14 mouse cellular contexts compared by ENCODE assay signal in the genomic region with DNA sequence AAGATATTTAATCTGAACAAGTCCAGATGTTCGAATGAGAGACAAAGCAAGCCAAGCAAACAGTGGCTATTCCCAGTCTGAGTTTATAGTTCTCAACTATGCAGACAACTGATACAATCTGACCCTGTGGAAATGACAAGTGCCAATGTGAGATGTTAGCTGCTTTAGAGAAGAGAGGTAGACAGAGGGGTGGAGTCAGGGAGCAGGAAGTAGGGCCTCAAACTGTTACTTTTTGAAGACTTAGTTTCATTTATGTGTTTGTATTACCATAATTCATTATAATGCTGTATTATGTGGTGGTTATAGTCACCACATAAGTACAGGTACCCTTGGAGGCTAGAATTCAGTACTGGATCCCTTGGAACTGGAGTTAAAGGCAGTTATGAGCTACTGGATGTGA.
"Had no signal": no experiment of that assay in that cellular context is flagged by ENCODE, and none has a peak within 500 bp of the region (broad histone marks: within the 10 kb centered on the region; RNA-seq: fewer than 3 reads in every experiment).

No protein-coding gene starts in this region.

- DNase-seq: kidney, adult 11 months; kidney, postnatal 10 days; kidney, postnatal 4 days; layer of hippocampus, adult 9-11 months; layer of hippocampus, postnatal 36 days; left cerebral cortex, postnatal 4 days; lung, embryonic 14.5 days; lung, postnatal 10 days; lung, postnatal 4 days had no signal

- ATAC-seq: midbrain, embryonic 16.5 days had no signal

- H3K27ac ChIP-seq: limb, embryonic 13.5 days; liver, embryonic 15.5 days; midbrain, embryonic 10.5 days; stomach, postnatal 0 days had no signal

- H3K4me3 ChIP-seq: limb, embryonic 13.5 days; liver, embryonic 15.5 days; midbrain, embryonic 10.5 days had no signal
